Mouse (Mus musculus): ENCODE measurements around the gene Col8a2.

Col8a2 gene

DNA sequence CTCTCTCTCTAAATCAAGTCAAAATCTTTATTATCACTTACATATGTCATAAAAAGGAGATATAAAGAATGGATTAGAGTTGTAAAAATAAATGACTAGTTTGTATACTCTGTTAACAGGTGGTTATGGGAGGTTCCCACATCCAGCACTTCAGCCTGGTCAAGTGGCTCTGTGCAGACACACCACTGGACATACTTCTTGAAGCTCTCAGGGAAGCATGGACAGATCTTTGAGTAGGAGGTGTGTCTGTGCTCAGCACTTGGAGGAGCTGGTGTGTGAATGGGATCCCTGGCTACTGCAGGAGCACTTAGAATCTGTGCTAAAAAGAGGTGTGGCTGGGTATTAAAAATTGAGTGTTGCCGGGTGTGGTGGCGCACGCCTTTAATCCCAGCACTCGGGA is 43.7 kb downstream of the Col8a2 start:
- DNase-seq (ENCODE audit: low spot score in 2 of 2): no peak

DNA sequence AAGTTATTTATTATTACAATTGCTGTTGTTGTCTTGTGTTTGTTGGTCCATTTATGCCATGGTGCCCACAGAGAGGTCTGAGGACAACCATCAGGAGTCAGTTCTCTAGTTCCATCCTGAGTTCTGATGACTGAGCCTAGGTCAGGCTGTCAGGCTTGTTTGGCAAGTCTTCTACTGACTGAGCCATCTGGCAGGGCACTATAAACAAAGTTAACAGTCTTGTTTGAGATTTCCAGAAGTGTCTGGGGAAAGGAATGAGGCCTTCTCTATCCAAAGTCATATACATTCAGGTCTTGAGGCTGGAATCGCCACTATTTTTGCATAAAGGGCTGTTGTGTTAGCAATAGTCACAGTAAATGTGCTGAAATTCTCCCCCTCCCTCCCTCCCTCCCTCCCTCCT is 45.2 kb downstream of the Col8a2 start:
- DNase-seq (ENCODE audit: low spot score in 2 of 2): no peak

DNA sequence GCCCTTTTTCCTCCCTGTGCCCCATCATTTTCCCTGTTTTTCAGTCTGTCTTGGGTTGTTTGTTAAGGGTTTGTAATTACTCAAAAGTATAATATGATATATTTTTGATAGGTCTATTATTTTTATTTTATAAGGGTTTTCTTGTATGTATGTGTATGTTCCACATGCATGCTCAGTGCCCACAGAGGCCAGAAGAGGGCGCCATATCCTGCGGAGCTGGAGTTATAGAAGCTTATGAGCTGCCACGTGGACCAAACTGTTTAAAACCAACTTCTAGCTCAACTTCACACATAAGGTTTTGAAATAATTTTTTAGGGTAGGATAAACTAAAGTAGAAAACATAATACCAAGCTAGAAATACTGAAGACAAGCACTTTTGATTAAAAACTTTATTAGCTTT is 45.8 kb downstream of the Col8a2 start:
- no peak for DNase-seq (ENCODE audit: low spot score in 2 of 2)

DNA sequence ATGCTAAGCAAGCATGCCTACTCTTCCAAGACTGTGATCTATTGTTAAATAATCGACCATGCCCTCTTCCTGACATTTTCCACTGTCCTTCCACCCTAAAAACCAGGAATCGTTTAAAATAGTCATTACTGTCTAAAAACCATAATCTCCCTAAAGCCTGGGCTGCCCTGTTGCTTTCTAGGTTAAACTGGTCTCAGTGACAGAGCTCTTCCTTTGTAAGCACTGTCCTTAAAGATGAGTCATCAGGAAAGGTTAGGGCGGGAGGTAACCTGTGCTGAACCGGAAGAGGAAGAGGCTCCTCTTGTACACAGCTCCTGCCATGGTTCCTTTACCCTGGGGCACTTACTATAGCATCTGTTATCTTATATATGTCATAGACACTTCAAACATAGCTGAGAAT is 52.9 kb downstream of the Col8a2 start:
- no peak for DNase-seq (ENCODE audit: low spot score in 2 of 2)

DNA sequence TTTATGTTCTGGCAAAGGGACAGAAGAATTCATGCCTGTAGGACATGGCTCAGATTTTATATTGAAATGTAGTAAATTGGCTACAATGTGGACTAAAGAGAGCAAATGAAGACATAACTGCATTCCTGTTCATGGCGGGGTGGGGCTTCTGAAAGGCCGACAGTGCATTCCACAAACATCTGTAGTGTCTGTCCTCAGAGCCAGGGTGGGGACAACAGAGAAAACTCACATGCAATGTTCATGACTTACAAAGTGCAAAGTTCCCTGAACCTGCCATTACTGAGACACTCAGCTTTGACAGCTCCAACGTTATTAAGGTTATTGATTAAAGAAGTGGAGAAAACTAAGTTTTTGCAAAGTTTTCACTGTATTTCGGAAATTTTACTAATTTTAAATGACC is 56.9 kb downstream of the Col8a2 start:
- no peak for DNase-seq (ENCODE audit: low spot score in 2 of 2)

DNA sequence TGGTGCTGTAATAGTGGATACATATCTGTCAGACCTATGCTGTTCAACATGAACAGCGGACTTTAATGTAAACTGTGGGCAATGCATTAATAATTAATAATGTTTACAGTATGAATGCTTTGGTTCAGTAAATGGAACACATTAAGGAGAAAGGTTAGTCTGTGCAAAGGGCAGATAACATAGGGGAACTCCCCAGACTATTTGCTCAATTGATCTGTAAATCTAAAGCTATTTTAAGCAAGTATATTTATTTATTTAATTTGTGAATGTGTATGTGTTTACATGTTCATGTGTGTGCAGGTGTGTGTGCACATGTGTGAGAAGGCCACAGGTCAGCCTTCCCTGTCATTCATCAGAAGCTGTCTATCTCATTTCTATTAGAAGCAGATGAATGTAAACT is 73.5 kb downstream of the Col8a2 start:
- DNase-seq (ENCODE audit: low spot score in 2 of 2): no peak

Measured in spleen, postnatal 14 days (tissue).